16 mouse cellular contexts compared by ENCODE assay signal in the genomic region with DNA sequence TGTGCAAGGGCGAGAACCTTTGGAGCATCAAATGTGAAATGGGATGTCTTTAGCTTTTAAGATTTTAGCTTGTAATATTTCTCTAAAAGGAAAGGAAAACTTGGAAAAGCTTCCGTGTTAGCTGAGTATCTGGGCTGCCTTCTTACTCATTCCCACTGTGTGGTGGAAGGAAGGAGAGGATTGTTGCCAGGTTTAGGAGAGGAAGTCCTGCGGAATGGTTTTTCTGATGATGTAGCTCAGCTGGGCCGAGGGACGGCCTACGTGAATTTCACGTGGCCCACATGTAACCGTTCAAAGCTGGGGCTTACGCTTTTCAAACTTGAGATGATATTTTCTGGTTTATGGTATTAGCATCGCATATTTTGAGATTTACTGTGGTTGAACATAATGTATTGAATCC.
"Had no signal": no experiment of that assay in that cellular context is flagged by ENCODE, and none has a peak within 500 bp of the region (broad histone marks: within the 10 kb centered on the region; RNA-seq: fewer than 3 reads in every experiment).

No protein-coding gene starts in this region.

- H3K4me2 ChIP-seq: limb, embryonic 12.5 days; limb, embryonic 15.5 days; liver, embryonic 11.5 days; lung, embryonic 14.5 days; midbrain, embryonic 13.5 days had no signal

- ATAC-seq: liver, postnatal 0 days; lung, postnatal 0 days; midbrain, embryonic 13.5 days had no signal

- H3K9ac ChIP-seq: limb, embryonic 12.5 days; limb, embryonic 15.5 days; liver, embryonic 14.5 days; liver, postnatal 0 days; lung, embryonic 14.5 days; midbrain, embryonic 13.5 days had no signal

- H3K9me3 ChIP-seq: limb, embryonic 12.5 days; limb, embryonic 15.5 days; midbrain, embryonic 13.5 days had no signal

- DNase-seq: kidney, postnatal 10 days; kidney, postnatal 4 days; left cerebral cortex, postnatal 4 days; liver, postnatal 0 days; lung, embryonic 14.5 days; thymus, adult 2 months; thymus, postnatal 14 days; thymus, postnatal 4 days had no signal

- H3K4me3 ChIP-seq: limb, embryonic 12.5 days; limb, embryonic 15.5 days; midbrain, embryonic 13.5 days had no signal

- H3K36me3 ChIP-seq: limb, embryonic 12.5 days; limb, embryonic 15.5 days; midbrain, embryonic 13.5 days had no signal

- H3K27ac ChIP-seq: limb, embryonic 12.5 days; limb, embryonic 15.5 days; liver, embryonic 14.5 days; macrophage; midbrain, embryonic 13.5 days; stomach, postnatal 0 days had no signal

- H3K4me1 ChIP-seq: limb, embryonic 15.5 days had no signal

- H3K27me3 ChIP-seq: limb, embryonic 12.5 days; limb, embryonic 15.5 days; midbrain, embryonic 13.5 days had no signal
